Mouse (Mus musculus): ENCODE measurements at regions not wholly inside any gene's neighbourhood (a gene's known extent, or its start where the extent isn't known, plus 50 kb on each side); places are given as distances from the start of the nearest gene placed in this dataset.

- Histone ChIP-seq H3K4me1 (ENCODE audit: control insufficient read depth, insufficient read depth) (no peaks in the 10 kb centered on the region), H3K9me3 (replicated peaks; ENCODE audit: control insufficient read depth, low read length) (no peaks in the 10 kb centered on the region), H3K27ac (ENCODE audit: low read depth) (no peak overlapping the region), H3K27me3 (ENCODE audit: control insufficient read depth, insufficient read depth, low read length) (no peaks in the 10 kb centered on the region), H3K9ac (replicated peaks; ENCODE audit: low read depth, low read length) (no peak overlapping the region), H3K36me3 (replicated peaks; ENCODE audit: control insufficient read depth, insufficient read depth, low read length) (no peaks in the 10 kb centered on the region), H3K4me2 (ENCODE audit: low read depth, low read length) (no peak overlapping the region), H3K4me3 (ENCODE audit: low read depth, low read length) (no peak overlapping the region)
- DNase-seq (ENCODE audit: low spot score) (no peak), ATAC-seq (ENCODE audit: insufficient read depth, low read depth) (no peak)
- no peak for TF ChIP-seq CTCF (IDR thresholded peaks at IDR 0.05; ENCODE audit: low read depth)
- TF ChIP-seq EP300 (IDR thresholded peaks at IDR 0.05; ENCODE audit: low read depth) = no peak
Observed at GRCm38 (mm10) chr5:18080761-18081160, 118.4 kb downstream of the Gnat3 start.

GRCm38 (mm10) chr5:18082219-18082618 is 119.9 kb downstream of the Gnat3 start:
- Histone ChIP-seq H3K9ac (replicated peaks; ENCODE audit: low read depth, low read length) (no peak overlapping the region), H3K9me3 (replicated peaks; ENCODE audit: control insufficient read depth, low read length) (no peaks in the 10 kb centered on the region), H3K27ac (ENCODE audit: low read depth) (no peak overlapping the region), H3K4me1 (ENCODE audit: control insufficient read depth, insufficient read depth) (no peaks in the 10 kb centered on the region), H3K4me3 (ENCODE audit: low read depth, low read length) (no peak overlapping the region), H3K36me3 (replicated peaks; ENCODE audit: control insufficient read depth, insufficient read depth, low read length) (no peaks in the 10 kb centered on the region), H3K27me3 (ENCODE audit: control insufficient read depth, insufficient read depth, low read length) (no peaks in the 10 kb centered on the region), H3K4me2 (ENCODE audit: low read depth, low read length) (no peak overlapping the region)
- 70% methylated on average over 9 of the region's 9 CpGs for WGBS
- ATAC-seq (ENCODE audit: insufficient read depth, low read depth) (no peak), DNase-seq (ENCODE audit: low spot score) (no peak)
- no peak for TF ChIP-seq CTCF (IDR thresholded peaks at IDR 0.05; ENCODE audit: low read depth)
- TF ChIP-seq EP300 (IDR thresholded peaks at IDR 0.05; ENCODE audit: low read depth) = no peak

GRCm38 (mm10) chr5:18083789-18084188 is 121.4 kb downstream of the Gnat3 start:
- H3K4me2 ChIP-seq (ENCODE audit: low read depth, low read length) = no peak overlapping the region
- no peak overlapping the region for H3K27ac ChIP-seq (ENCODE audit: low read depth)
- no peaks in the 10 kb centered on the region for H3K4me1 ChIP-seq (ENCODE audit: control insufficient read depth, insufficient read depth)
- H3K4me3 ChIP-seq (ENCODE audit: low read depth, low read length) = no peak overlapping the region
- no peak overlapping the region for H3K9ac ChIP-seq (replicated peaks; ENCODE audit: low read depth, low read length)
- no peak for TF ChIP-seq EP300 (IDR thresholded peaks at IDR 0.05; ENCODE audit: low read depth)
- ATAC-seq (ENCODE audit: insufficient read depth, low read depth) (no peak), DNase-seq (ENCODE audit: low spot score) (no peak)
- 74% methylated on average over 1 of the region's 1 CpGs for WGBS
- H3K9me3 ChIP-seq (replicated peaks; ENCODE audit: control insufficient read depth, low read length) = no peaks in the 10 kb centered on the region
- no peaks in the 10 kb centered on the region for H3K36me3 ChIP-seq (replicated peaks; ENCODE audit: control insufficient read depth, insufficient read depth, low read length)
- no peaks in the 10 kb centered on the region for H3K27me3 ChIP-seq (ENCODE audit: control insufficient read depth, insufficient read depth, low read length)

GRCm38 (mm10) chr5:18085456-18085855 is 123.1 kb downstream of the Gnat3 start:
- no peak overlapping the region for H3K4me2 ChIP-seq (ENCODE audit: low read depth, low read length)
- H3K4me3 ChIP-seq (ENCODE audit: low read depth, low read length) = no peak overlapping the region
- DNase-seq (ENCODE audit: low spot score) = no peak
- TF ChIP-seq CTCF (IDR thresholded peaks at IDR 0.05; ENCODE audit: low read depth) (no peak), EP300 (IDR thresholded peaks at IDR 0.05; ENCODE audit: low read depth) (no peak)
- H3K9me3 ChIP-seq (replicated peaks; ENCODE audit: control insufficient read depth, low read length) = no peaks in the 10 kb centered on the region
- H3K4me1 ChIP-seq (ENCODE audit: control insufficient read depth, insufficient read depth) = no peaks in the 10 kb centered on the region
- ATAC-seq (ENCODE audit: insufficient read depth, low read depth) = no peak
- no peak overlapping the region for H3K9ac ChIP-seq (replicated peaks; ENCODE audit: low read depth, low read length)
- H3K27me3 ChIP-seq (ENCODE audit: control insufficient read depth, insufficient read depth, low read length) = no peaks in the 10 kb centered on the region
- 78% methylated on average over 2 of the region's 2 CpGs for WGBS
- H3K36me3 ChIP-seq (replicated peaks; ENCODE audit: control insufficient read depth, insufficient read depth, low read length) = no peaks in the 10 kb centered on the region
- H3K27ac ChIP-seq (ENCODE audit: low read depth) = no peak overlapping the region

DNA sequence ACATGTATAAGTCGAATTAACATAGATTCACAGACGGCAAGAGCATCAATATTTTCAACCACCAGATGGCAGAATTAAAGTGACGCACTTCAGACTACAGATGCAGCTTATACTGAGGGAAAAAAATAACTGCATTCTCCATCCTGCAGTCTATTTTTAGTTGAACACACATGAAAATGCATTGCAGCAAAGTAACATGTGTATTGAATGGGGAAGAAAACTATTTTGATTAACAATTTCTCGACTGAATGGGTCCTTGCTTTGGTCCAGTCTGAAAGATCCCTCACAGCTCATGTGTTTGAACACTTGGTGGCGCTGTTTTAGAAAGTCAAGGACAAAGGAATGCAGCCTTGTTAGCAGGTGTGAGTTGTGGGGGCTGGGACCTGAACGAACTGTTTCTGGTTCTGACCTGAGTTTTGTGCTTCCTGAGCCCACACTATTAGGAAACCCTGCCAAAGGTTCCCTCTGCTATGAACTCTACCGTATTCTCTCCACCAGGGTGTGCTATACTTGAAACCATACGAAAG is 125.6 kb downstream of the Gnat3 start:
- Histone ChIP-seq H3K4me3 (ENCODE audit: low read depth, low read length) (no peak overlapping the region), H3K4me1 (ENCODE audit: control insufficient read depth, insufficient read depth) (no peaks in the 10 kb centered on the region), H3K27ac (ENCODE audit: low read depth) (no peak overlapping the region), H3K4me2 (ENCODE audit: low read depth, low read length) (peak overlapping the region; percentile 30), H3K27me3 (ENCODE audit: control insufficient read depth, insufficient read depth, low read length) (no peaks in the 10 kb centered on the region), H3K9me3 (replicated peaks; ENCODE audit: control insufficient read depth, low read length) (no peaks in the 10 kb centered on the region), H3K36me3 (replicated peaks; ENCODE audit: control insufficient read depth, insufficient read depth, low read length) (no peaks in the 10 kb centered on the region), H3K9ac (replicated peaks; ENCODE audit: low read depth, low read length) (no peak overlapping the region)
- 21% methylated on average over 8 of the region's 8 CpGs for WGBS
- DNase-seq (ENCODE audit: low spot score) (peak; percentile 74), ATAC-seq (ENCODE audit: insufficient read depth, low read depth) (peak; percentile 75; the same call in 1 of the 2 replicates)
- no peak for TF ChIP-seq EP300 (IDR thresholded peaks at IDR 0.05; ENCODE audit: low read depth)
- peak; percentile 54 for TF ChIP-seq CTCF (IDR thresholded peaks at IDR 0.05; ENCODE audit: low read depth)

GRCm38 (mm10) chr5:18089956-18090355 is 127.6 kb downstream of the Gnat3 start:
- no peaks in the 10 kb centered on the region for H3K36me3 ChIP-seq (replicated peaks; ENCODE audit: control insufficient read depth, insufficient read depth, low read length)
- no peak overlapping the region for H3K9ac ChIP-seq (replicated peaks; ENCODE audit: low read depth, low read length)
- TF ChIP-seq EP300 (IDR thresholded peaks at IDR 0.05; ENCODE audit: low read depth) (no peak), CTCF (IDR thresholded peaks at IDR 0.05; ENCODE audit: low read depth) (no peak)
- no peaks in the 10 kb centered on the region for H3K4me1 ChIP-seq (ENCODE audit: control insufficient read depth, insufficient read depth)
- H3K27ac ChIP-seq (ENCODE audit: low read depth) = no peak overlapping the region
- no peak for ATAC-seq (ENCODE audit: insufficient read depth, low read depth)
- 53% methylated on average over 2 of the region's 2 CpGs for WGBS
- no peak overlapping the region for H3K4me2 ChIP-seq (ENCODE audit: low read depth, low read length)
- no peaks in the 10 kb centered on the region for H3K27me3 ChIP-seq (ENCODE audit: control insufficient read depth, insufficient read depth, low read length)
- no peak for DNase-seq (ENCODE audit: low spot score)
- no peaks in the 10 kb centered on the region for H3K9me3 ChIP-seq (replicated peaks; ENCODE audit: control insufficient read depth, low read length)
- no peak overlapping the region for H3K4me3 ChIP-seq (ENCODE audit: low read depth, low read length)
